In the genomic region with DNA sequence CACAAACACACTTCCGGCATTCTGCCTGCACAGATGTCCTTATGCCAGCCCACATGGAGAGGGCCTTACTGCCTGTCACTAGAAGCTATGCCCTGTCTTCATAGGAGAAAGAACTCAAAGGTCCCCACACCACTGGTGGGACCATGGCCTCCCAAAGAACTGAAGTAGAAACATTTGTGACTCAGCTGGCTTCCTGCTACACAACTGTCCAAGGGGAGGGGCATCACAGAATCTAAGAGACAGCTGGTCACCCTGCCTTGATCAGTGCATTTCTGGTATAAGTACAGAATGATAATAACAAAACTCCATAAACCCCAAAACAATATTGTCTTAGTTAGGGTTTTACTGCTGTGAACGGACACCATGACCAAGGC, we compare ENCODE assay signal across 21 mouse cellular contexts.
"Had no signal": no experiment of that assay in that cellular context is flagged by ENCODE, and none has a peak within 500 bp of the region (broad histone marks: within the 10 kb centered on the region; RNA-seq: fewer than 3 reads in every experiment).

No protein-coding gene starts in this region.

- H3K27ac ChIP-seq: kidney, postnatal 0 days; layer of hippocampus, adult 2 months; limb, embryonic 10.5 days; limb, embryonic 13.5 days; liver, embryonic 12.5 days; liver, embryonic 15.5 days; lung, embryonic 15.5 days; macrophage; midbrain, embryonic 12.5 days; midbrain, embryonic 15.5 days; neural tube, embryonic 13.5 days; stomach, embryonic 15.5 days had no signal

- DNase-seq: kidney, postnatal 25 days; layer of hippocampus, adult 9-11 months; liver; lung, postnatal 14 days; retina, postnatal 1 day; right cerebral cortex, postnatal 25 days; spleen, adult 18-20 months; thymus, adult 18-20 months; thymus, postnatal 36 days had no signal

- ATAC-seq: liver, embryonic 12.5 days; midbrain, embryonic 15.5 days had no signal

- H3K9ac ChIP-seq: limb, embryonic 13.5 days; liver, embryonic 12.5 days; liver, embryonic 15.5 days; lung, embryonic 15.5 days; midbrain, embryonic 12.5 days; midbrain, embryonic 15.5 days; neural tube, embryonic 13.5 days; stomach, embryonic 15.5 days had no signal

- H3K4me3 ChIP-seq: layer of hippocampus, adult 2 months; limb, embryonic 10.5 days; limb, embryonic 13.5 days; liver, embryonic 12.5 days; liver, embryonic 15.5 days; lung, embryonic 15.5 days; midbrain, embryonic 12.5 days; midbrain, embryonic 15.5 days; neural tube, embryonic 13.5 days; stomach, embryonic 15.5 days had no signal

- H3K27me3 ChIP-seq: limb, embryonic 13.5 days; liver, embryonic 12.5 days; liver, embryonic 15.5 days; lung, embryonic 15.5 days; midbrain, embryonic 12.5 days; midbrain, embryonic 15.5 days; neural tube, embryonic 13.5 days; stomach, embryonic 15.5 days had no signal

- H3K36me3 ChIP-seq: limb, embryonic 10.5 days; limb, embryonic 13.5 days; liver, embryonic 12.5 days; liver, embryonic 15.5 days; lung, embryonic 15.5 days; midbrain, embryonic 12.5 days; midbrain, embryonic 15.5 days; neural tube, embryonic 13.5 days; stomach, embryonic 15.5 days had no signal

- H3K9me3 ChIP-seq: limb, embryonic 10.5 days; limb, embryonic 13.5 days; liver, embryonic 12.5 days; liver, embryonic 15.5 days; lung, embryonic 15.5 days; midbrain, embryonic 12.5 days; midbrain, embryonic 15.5 days; neural tube, embryonic 13.5 days; stomach, embryonic 15.5 days had no signal

- H3K4me1 ChIP-seq: limb, embryonic 10.5 days; limb, embryonic 13.5 days; liver, embryonic 12.5 days; liver, embryonic 15.5 days; lung, embryonic 15.5 days; midbrain, embryonic 12.5 days; midbrain, embryonic 15.5 days; neural tube, embryonic 13.5 days; stomach, embryonic 15.5 days had no signal

- H3K4me2 ChIP-seq: limb, embryonic 13.5 days; liver, embryonic 12.5 days; liver, embryonic 15.5 days; lung, embryonic 15.5 days; midbrain, embryonic 12.5 days; midbrain, embryonic 15.5 days; neural tube, embryonic 13.5 days; stomach, embryonic 15.5 days had no signal
